Mouse (Mus musculus) neural tube, embryonic 11.5 days (tissue): ENCODE measurements around the gene Fras1. TPM values are rescaled to one million over a fixed set of nuclear protein-coding genes. Genes with fewer than 3 reads are reported as not detected.
A peak's percentile ranks its signal among the peaks of the same experiment; 100 is the strongest.

Experiments used
- ATAC-seq: fragments of 200-750 bp; cut with Nextera tagmentation; 2 replicates; pipeline ENCODE4 v1.8.0; 2017; ENCODE audit warnings: moderate number of reproducible peaks, mild to moderate bottlenecking, moderate TSS enrichment, moderate library complexity; ENCODE audit not compliant: insufficient read depth, low FRiP score, low TSS enrichment
- DNase-seq: peaks from one replicate; pipeline ENCODE4 v3.0.0-alpha.2; 2015; ENCODE audit warnings: low spot score
- H3K27ac ChIP-seq: fragments of 300-500 bp; sonication (generic); 2 replicates; pipeline ENCODE4 v1.5.1; 2014; ENCODE audit warnings: low read depth, mild to moderate bottlenecking, low read length
- H3K27me3 ChIP-seq: fragments of 300-500 bp; sonication (generic); 2 replicates; pipeline ENCODE4 v1.6.1; 2014; ENCODE audit warnings: mild to moderate bottlenecking, low read length, mixed read lengths; ENCODE audit not compliant: control insufficient read depth, insufficient read depth
- H3K36me3 ChIP-seq: fragments of 300-500 bp; sonication (generic); 2 replicates; pipeline ENCODE4 v1.6.1; 2014; ENCODE audit warnings: mild to moderate bottlenecking, low read length, moderate library complexity, mixed read lengths; ENCODE audit not compliant: control insufficient read depth, insufficient read depth
- H3K4me1 ChIP-seq: fragments of 300-500 bp; sonication (generic); 2 replicates; pipeline ENCODE4 v1.6.1; 2014; ENCODE audit warnings: low read length, mixed read lengths; ENCODE audit not compliant: control insufficient read depth, insufficient read depth
- H3K4me2 ChIP-seq: fragments of 300-500 bp; sonication (generic); 2 replicates; pipeline ENCODE4 v1.6.1; 2014; ENCODE audit warnings: low read depth, mild to moderate bottlenecking, moderate library complexity
- H3K4me3 ChIP-seq: fragments of 300-500 bp; sonication (generic); 2 replicates; pipeline ENCODE4 v1.5.1; 2014; ENCODE audit warnings: low read depth, low read length
- H3K9ac ChIP-seq: fragments of 300-500 bp; sonication (generic); 2 replicates; pipeline ENCODE4 v1.6.1; 2014; ENCODE audit warnings: mild to moderate bottlenecking, low read length
- H3K9me3 ChIP-seq: fragments of 300-500 bp; sonication (generic); 2 replicates; pipeline ENCODE4 v1.6.1; 2016; ENCODE audit warnings: low read length; ENCODE audit not compliant: control insufficient read depth
- WGBS: fragments of 180-500 bp; shearing (Covaris S2); extraction: QIAGEN DNeasy Blood & Tissue Kit; methylation state at CpG from one replicate; pipeline ENCODE4 v1.1.7; 2014; 5-methylcytosine and 5-hydroxymethylcytosine counted together
- polyA plus RNA-seq: library from polyadenylated mRNA; unstranded; fragments of >200 nt; fragmentation: Nextera tagmentation; extraction: Ambion mirVana; gene quantifications from 2 replicates; pipeline ENCODE4 v1.2.1, GENCODE M21; 2014

Gene Fras1
- polyA plus RNA-seq, 1 experiment from 2014 or later = 5.6 TPM

- H3K4me2 ChIP-seq = no peak overlapping the region
- WGBS = 89% methylated on average over 1 of the region's 1 CpGs
Observed at GRCm38 (mm10) chr5:96762021-96762420, 388.3 kb downstream of the Fras1 start.

GRCm38 (mm10) chr5:96768846-96769471 is 395.2 kb downstream of the Fras1 start:
- Histone ChIP-seq H3K27me3 (no peaks in the 10 kb centered on the region), H3K36me3 (no peaks in the 10 kb centered on the region), H3K4me2 (no peak overlapping the region), H3K9me3 (no peaks in the 10 kb centered on the region), H3K4me3 (no peak overlapping the region), H3K4me1 (no peaks in the 10 kb centered on the region), H3K9ac (no peak overlapping the region), H3K27ac (no peak overlapping the region)
- DNase-seq = peak; percentile 76
- 68% methylated on average over 10 of the region's 10 CpGs for WGBS
- no peak for ATAC-seq

More at GRCm38 (mm10) chr5:96762021-96762420, 388.3 kb downstream of the Fras1 start:
- Histone ChIP-seq H3K4me1 (no peaks in the 10 kb centered on the region), H3K36me3 (no peaks in the 10 kb centered on the region), H3K9ac (no peak overlapping the region), H3K9me3 (no peaks in the 10 kb centered on the region), H3K27me3 (no peaks in the 10 kb centered on the region), H3K27ac (no peak overlapping the region), H3K4me3 (no peak overlapping the region)
- no peak for DNase-seq
- no peak for ATAC-seq

GRCm38 (mm10) chr5:96783506-96784288 is 409.9 kb downstream of the Fras1 start:
- Histone ChIP-seq H3K9ac (no peak overlapping the region), H3K4me3 (no peak overlapping the region), H3K9me3 (no peaks in the 10 kb centered on the region), H3K27me3 (no peaks in the 10 kb centered on the region), H3K4me2 (no peak overlapping the region), H3K27ac (no peak overlapping the region), H3K4me1 (no peaks in the 10 kb centered on the region), H3K36me3 (no peaks in the 10 kb centered on the region)
- ATAC-seq (no peak), DNase-seq (no peak)
- 82% methylated on average over 14 of the region's 14 CpGs for WGBS

- Histone ChIP-seq H3K4me3 (no peak overlapping the region), H3K36me3 (no peaks in the 10 kb centered on the region), H3K9ac (no peak overlapping the region), H3K4me1 (no peaks in the 10 kb centered on the region), H3K27ac (no peak overlapping the region), H3K27me3 (no peaks in the 10 kb centered on the region), H3K4me2 (no peak overlapping the region), H3K9me3 (no peaks in the 10 kb centered on the region)
- WGBS = 87% methylated on average over 5 of the region's 5 CpGs
- DNase-seq (no peak), ATAC-seq (no peak)
Observed at GRCm38 (mm10) chr5:96785096-96785495, 411.3 kb downstream of the Fras1 start.

- Histone ChIP-seq H3K4me2 (no peak overlapping the region; the same call in 1 of the 2 replicates), H3K27ac (no peak overlapping the region), H3K9me3 (no peaks in the 10 kb centered on the region), H3K4me1 (no peaks in the 10 kb centered on the region), H3K9ac (no peak overlapping the region), H3K27me3 (no peaks in the 10 kb centered on the region), H3K4me3 (no peak overlapping the region), H3K36me3 (no peaks in the 10 kb centered on the region)
- no peak for ATAC-seq
- 74% methylated on average over 9 of the region's 9 CpGs for WGBS
- no peak for DNase-seq
Observed at GRCm38 (mm10) chr5:96792422-96792821, 418.7 kb downstream of the Fras1 start.

- Histone ChIP-seq H3K36me3 (no peaks in the 10 kb centered on the region), H3K4me2 (peak within 1 kb of the TSS; percentile 39), H3K9me3 (no peaks in the 10 kb centered on the region), H3K27me3 (no peaks in the 10 kb centered on the region), H3K27ac (no peak within 1 kb of the TSS), H3K9ac (peak within 1 kb of the TSS; percentile 23; the same call in 1 of the 2 replicates), H3K4me1 (no peaks in the 10 kb centered on the region), H3K4me3 (peak within 1 kb of the TSS; percentile 25)
- 14% methylated on average over 26 of the region's 26 CpGs for whole genome bisulfite sequencing
- ATAC-seq = peak; percentile 55
- peak; percentile 35 for DNase-seq
Observed at GRCm38 (mm10) chr5:96792936-96793718, 419.4 kb downstream of the Fras1 start, which contains the start of gene Anxa3. Gene Anxa3 (plus strand): TSS chr5:96793339.

- Histone ChIP-seq H3K36me3 (no peaks in the 10 kb centered on the region), H3K9ac (no peak overlapping the region), H3K4me1 (no peaks in the 10 kb centered on the region), H3K27me3 (no peaks in the 10 kb centered on the region), H3K4me3 (no peak overlapping the region), H3K4me2 (peak overlapping the region; percentile 39; the same call in 1 of the 2 replicates), H3K9me3 (no peaks in the 10 kb centered on the region), H3K27ac (no peak overlapping the region)
- no peak for ATAC-seq
- DNase-seq = no peak
- 67% methylated on average over 10 of the region's 10 CpGs for WGBS
Observed at GRCm38 (mm10) chr5:96793953-96794635, 420.3 kb downstream of the Fras1 start.

GRCm38 (mm10) chr5:96795752-96796151 is 422.0 kb downstream of the Fras1 start:
- Histone ChIP-seq H3K9ac (no peak overlapping the region), H3K4me3 (no peak overlapping the region), H3K27ac (no peak overlapping the region), H3K4me1 (no peaks in the 10 kb centered on the region), H3K4me2 (no peak overlapping the region), H3K27me3 (no peaks in the 10 kb centered on the region), H3K36me3 (no peaks in the 10 kb centered on the region), H3K9me3 (no peaks in the 10 kb centered on the region)
- ATAC-seq = no peak
- WGBS = 91% methylated on average over 1 of the region's 1 CpGs
- no peak for DNase-seq
